Mouse (Mus musculus): Measurements from ENCODE around the gene Mrps18a. TPM values are rescaled to one million over a fixed set of nuclear protein-coding genes. Genes with fewer than 3 reads are reported as not detected.
A peak's percentile ranks its signal among the peaks of the same experiment; 100 is the strongest.

The Mrps18a gene
- polyA plus RNA-seq, 1 experiment from 2014 or later, result 128 TPM

DNA sequence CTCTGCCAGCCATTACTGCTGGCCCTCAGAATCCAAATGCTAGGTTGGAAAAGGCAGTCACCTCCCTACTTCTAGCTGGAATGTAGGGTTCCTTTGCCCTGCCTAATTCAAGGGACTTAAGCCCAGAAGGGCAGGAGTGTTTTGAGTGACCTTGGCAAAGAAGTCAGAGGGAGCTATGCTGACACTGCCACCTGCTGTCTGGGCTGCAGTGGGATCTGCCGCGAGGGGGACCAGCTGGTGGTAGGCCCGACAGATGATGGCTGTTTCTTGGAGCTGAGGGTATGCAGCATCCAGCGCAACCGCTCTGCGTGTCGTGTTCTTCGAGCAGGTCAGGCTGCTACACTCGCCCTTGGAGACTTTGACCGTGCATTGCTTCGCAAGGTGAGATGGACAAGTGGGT is 56.2 kb downstream of the Mrps18a start:
- peak overlapping the region in 1 of 2 experiments; percentile 33; a peak in 2 of 4 replicates for H3K27ac ChIP-seq (replicated peaks in 1 of 2; ENCODE audit: control insufficient read depth in 1 of 2, insufficient read depth in 1 of 2, low read depth in 2 of 2, low read length in 2 of 2)
- H3K4me3 ChIP-seq (ENCODE audit: control insufficient read depth in 1 of 2, insufficient read depth in 1 of 2, low read depth in 1 of 2, low read length in 2 of 2), result no peak overlapping the region
- no peaks in the 10 kb centered on the region for H3K9me3 ChIP-seq (ENCODE audit: control insufficient read depth, low read length)
- H3K9ac ChIP-seq (ENCODE audit: low read length), result peak overlapping the region; percentile 44; the same call in 1 of the 2 replicates
- no peaks in the 10 kb centered on the region for H3K27me3 ChIP-seq (ENCODE audit: control insufficient read depth, insufficient read depth, low read length)
- no peak for ATAC-seq (ENCODE audit: insufficient number of reproducible peaks, insufficient read depth, low FRiP score, low read depth)
- WGBS, result 82% methylated on average over 11 of the region's 11 CpGs
- no peak overlapping the region for H3K4me2 ChIP-seq (ENCODE audit: low read length)
- peaks cover 90% of the 10 kb centered on the region for H3K36me3 ChIP-seq (ENCODE audit: control insufficient read depth, insufficient read depth, low read length)
- H3K4me1 ChIP-seq (ENCODE audit: control insufficient read depth in 2 of 2, insufficient read depth in 2 of 2, low read length in 2 of 2), result peaks cover 9 to 28% of the 10 kb centered on the region in 2 experiments

DNA sequence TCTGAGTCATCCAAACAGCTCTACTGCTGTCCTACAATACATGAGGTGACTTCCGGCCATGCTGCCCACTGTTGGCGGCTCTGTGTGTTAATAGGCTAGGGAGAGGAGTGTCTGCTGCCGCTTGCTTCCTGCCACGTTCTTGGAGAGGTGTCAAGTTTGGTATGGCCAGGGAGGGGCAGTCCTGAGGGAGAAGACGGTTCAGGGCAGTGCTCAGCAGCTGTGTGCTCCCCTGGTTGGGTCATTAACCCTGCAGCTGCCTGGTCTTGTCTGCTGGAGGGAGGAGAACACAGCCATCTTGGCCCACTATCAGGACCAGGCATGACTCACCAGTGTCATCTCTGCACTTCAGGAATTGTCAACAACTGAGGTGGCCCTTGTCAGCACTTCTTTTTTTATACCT is 57.5 kb downstream of the Mrps18a start:
- H3K36me3 ChIP-seq (ENCODE audit: control insufficient read depth, insufficient read depth, low read length), result peaks cover 100% of the 10 kb centered on the region
- H3K27ac ChIP-seq (replicated peaks in 1 of 2; ENCODE audit: control insufficient read depth in 1 of 2, insufficient read depth in 1 of 2, low read depth in 2 of 2, low read length in 2 of 2), result no peak overlapping the region
- no peak overlapping the region for H3K4me2 ChIP-seq (ENCODE audit: low read length)
- no peaks in the 10 kb centered on the region for H3K27me3 ChIP-seq (ENCODE audit: control insufficient read depth, insufficient read depth, low read length)
- H3K4me1 ChIP-seq (ENCODE audit: control insufficient read depth in 2 of 2, insufficient read depth in 2 of 2, low read length in 2 of 2), result peaks cover under 1 to 15% of the 10 kb centered on the region in 2 experiments
- H3K9me3 ChIP-seq (ENCODE audit: control insufficient read depth, low read length), result no peaks in the 10 kb centered on the region
- H3K9ac ChIP-seq (ENCODE audit: low read length), result no peak overlapping the region
- 39% methylated on average over 5 of the region's 5 CpGs for WGBS
- H3K4me3 ChIP-seq (ENCODE audit: control insufficient read depth in 1 of 2, insufficient read depth in 1 of 2, low read depth in 1 of 2, low read length in 2 of 2), result no peak overlapping the region
- ATAC-seq (ENCODE audit: insufficient number of reproducible peaks, insufficient read depth, low FRiP score, low read depth), result no peak

DNA sequence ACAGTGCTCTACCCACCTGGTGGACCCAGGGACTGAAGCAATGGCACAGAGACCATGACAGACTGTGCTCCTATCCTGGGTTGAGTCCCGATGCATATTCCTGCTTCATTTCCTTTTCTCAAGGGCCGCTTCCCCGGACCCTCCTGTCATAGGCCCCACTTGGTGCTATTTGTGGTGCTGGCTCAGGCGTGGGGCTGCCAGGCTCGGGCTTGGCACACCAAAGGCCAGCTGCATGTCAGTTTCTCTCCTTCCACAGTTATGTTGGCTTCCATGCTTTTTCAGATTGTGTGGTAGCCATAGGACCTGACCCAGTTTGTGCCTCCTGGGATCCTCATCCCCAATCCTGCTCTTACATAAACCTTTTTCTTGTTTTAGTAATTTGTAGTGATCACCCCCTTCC is 58.0 kb downstream of the Mrps18a start:
- Histone ChIP-seq H3K27me3 (ENCODE audit: control insufficient read depth, insufficient read depth, low read length) (no peaks in the 10 kb centered on the region), H3K4me3 (ENCODE audit: control insufficient read depth in 1 of 2, insufficient read depth in 1 of 2, low read depth in 1 of 2, low read length in 2 of 2) (no peak overlapping the region), H3K27ac (replicated peaks in 1 of 2; ENCODE audit: control insufficient read depth in 1 of 2, insufficient read depth in 1 of 2, low read depth in 2 of 2, low read length in 2 of 2) (no peak overlapping the region), H3K4me1 (ENCODE audit: control insufficient read depth in 2 of 2, insufficient read depth in 2 of 2, low read length in 2 of 2) (peaks cover 0 to 15% of the 10 kb centered on the region in 2 experiments; a peak in 3 of 4 replicates), H3K36me3 (ENCODE audit: control insufficient read depth, insufficient read depth, low read length) (peaks cover 100% of the 10 kb centered on the region), H3K4me2 (ENCODE audit: low read length) (no peak overlapping the region), H3K9ac (ENCODE audit: low read length) (no peak overlapping the region), H3K9me3 (ENCODE audit: control insufficient read depth, low read length) (no peaks in the 10 kb centered on the region)
- no peak for ATAC-seq (ENCODE audit: insufficient number of reproducible peaks, insufficient read depth, low FRiP score, low read depth)
- WGBS, result 51% methylated on average over 5 of the region's 5 CpGs

DNA sequence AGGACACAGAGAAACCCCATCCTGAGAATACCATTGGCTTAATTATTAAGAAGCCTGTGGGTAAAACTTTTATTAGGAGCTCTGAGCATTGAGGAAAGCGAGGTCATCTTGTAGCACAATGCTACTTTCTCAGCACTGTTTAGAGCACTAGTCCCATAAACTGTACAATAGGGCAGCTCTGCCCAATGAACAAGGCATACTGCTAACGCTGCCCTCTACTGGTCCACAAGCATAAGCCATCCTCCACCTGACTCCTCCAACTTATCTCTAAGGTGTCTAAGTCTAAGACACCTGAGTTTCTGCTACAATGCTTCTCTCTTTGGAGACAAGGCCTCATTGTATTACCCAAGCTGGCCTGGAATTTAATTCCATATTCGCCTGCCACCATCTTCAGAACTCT is 59.8 kb downstream of the Mrps18a start:
- H3K9me3 ChIP-seq (ENCODE audit: control insufficient read depth, low read length), result no peaks in the 10 kb centered on the region
- no peak overlapping the region for H3K9ac ChIP-seq (ENCODE audit: low read length)
- H3K4me3 ChIP-seq (ENCODE audit: control insufficient read depth in 1 of 2, insufficient read depth in 1 of 2, low read depth in 1 of 2, low read length in 2 of 2), result no peak overlapping the region
- H3K27me3 ChIP-seq (ENCODE audit: control insufficient read depth, insufficient read depth, low read length), result no peaks in the 10 kb centered on the region
- no peak overlapping the region for H3K4me2 ChIP-seq (ENCODE audit: low read length)
- no peak overlapping the region for H3K27ac ChIP-seq (replicated peaks in 1 of 2; ENCODE audit: control insufficient read depth in 1 of 2, insufficient read depth in 1 of 2, low read depth in 2 of 2, low read length in 2 of 2)
- peaks cover 96% of the 10 kb centered on the region for H3K36me3 ChIP-seq (ENCODE audit: control insufficient read depth, insufficient read depth, low read length)
- no peak for ATAC-seq (ENCODE audit: insufficient number of reproducible peaks, insufficient read depth, low FRiP score, low read depth)
- peaks cover 0 to 15% of the 10 kb centered on the region in 2 experiments; a peak in 3 of 4 replicates for H3K4me1 ChIP-seq (ENCODE audit: control insufficient read depth in 2 of 2, insufficient read depth in 2 of 2, low read length in 2 of 2)
- WGBS, result 77% methylated on average over 3 of the region's 3 CpGs

Other genes starting within 250 kb of the Mrps18a start
- gene Vegfa, start 78.6 kb upstream of the Mrps18a start, polyA plus RNA-seq (2014; fragmentation: Nextera tagmentation; extraction: Ambion mirVana), result 8.1 and 8.3 TPM in 2 replicates
- gene Rsph9, start 33.2 kb downstream of the Mrps18a start, polyA plus RNA-seq (2014; fragmentation: Nextera tagmentation; extraction: Ambion mirVana), result 6.8 and 7.0 TPM in 2 replicates
- 27.1 and 31.5 TPM in 2 replicates for gene Mad2l1bp, start 42.6 kb downstream of the Mrps18a start, polyA plus RNA-seq (2014; fragmentation: Nextera tagmentation; extraction: Ambion mirVana)
- 24.8 and 29.1 TPM in 2 replicates for gene Gtpbp2, start 50.0 kb downstream of the Mrps18a start, polyA plus RNA-seq (2014; fragmentation: Nextera tagmentation; extraction: Ambion mirVana)
- 11.2 and 11.7 TPM in 2 replicates for gene Polh, start 91.7 kb downstream of the Mrps18a start, polyA plus RNA-seq (2014; fragmentation: Nextera tagmentation; extraction: Ambion mirVana)
- gene Xpo5, start 91.8 kb downstream of the Mrps18a start, polyA plus RNA-seq (2014; fragmentation: Nextera tagmentation; extraction: Ambion mirVana), result 24.1 and 24.2 TPM in 2 replicates
- gene Polr1c, start 137.1 kb downstream of the Mrps18a start, polyA plus RNA-seq (2014; fragmentation: Nextera tagmentation; extraction: Ambion mirVana), result 43.6 and 48.7 TPM in 2 replicates
- gene Yipf3, start 137.1 kb downstream of the Mrps18a start, polyA plus RNA-seq (2014; fragmentation: Nextera tagmentation; extraction: Ambion mirVana), result 90.8 and 93.0 TPM in 2 replicates
- gene Lrrc73, start 142.5 kb downstream of the Mrps18a start, polyA plus RNA-seq (2014; fragmentation: Nextera tagmentation; extraction: Ambion mirVana), result 0.53 and 0.92 TPM in 2 replicates
- 33.0 and 34.6 TPM in 2 replicates for gene Tjap1, start 172.0 kb downstream of the Mrps18a start, polyA plus RNA-seq (2014; fragmentation: Nextera tagmentation; extraction: Ambion mirVana)
- 0.19 and 0.57 TPM in 2 replicates for gene Dlk2, start 186.4 kb downstream of the Mrps18a start, polyA plus RNA-seq (2014; fragmentation: Nextera tagmentation; extraction: Ambion mirVana)
- gene Abcc10, start 217.4 kb downstream of the Mrps18a start, polyA plus RNA-seq (2014; fragmentation: Nextera tagmentation; extraction: Ambion mirVana), result 4.1 and 5.6 TPM in 2 replicates